Mouse (Mus musculus) lung, adult 2 months (tissue): ENCODE data around the gene Unc119b.

Experiments
- CTCF ChIP-seq: fragments of 200-500 bp; IDR thresholded peaks from 2 replicates; pipeline ENCODE4 v1.5.1; 2011; ENCODE audit warnings: mild to moderate bottlenecking, low read length, control low read depth; ENCODE audit not compliant: insufficient read depth
- POLR2A ChIP-seq: fragments of 200-500 bp; IDR thresholded peaks from 2 replicates; pipeline ENCODE4 v1.6.1; 2011; ENCODE audit warnings: low read depth, mild to moderate bottlenecking, control low read depth, low read length, borderline replicate concordance; ENCODE audit errors: extremely low read depth

DNA sequence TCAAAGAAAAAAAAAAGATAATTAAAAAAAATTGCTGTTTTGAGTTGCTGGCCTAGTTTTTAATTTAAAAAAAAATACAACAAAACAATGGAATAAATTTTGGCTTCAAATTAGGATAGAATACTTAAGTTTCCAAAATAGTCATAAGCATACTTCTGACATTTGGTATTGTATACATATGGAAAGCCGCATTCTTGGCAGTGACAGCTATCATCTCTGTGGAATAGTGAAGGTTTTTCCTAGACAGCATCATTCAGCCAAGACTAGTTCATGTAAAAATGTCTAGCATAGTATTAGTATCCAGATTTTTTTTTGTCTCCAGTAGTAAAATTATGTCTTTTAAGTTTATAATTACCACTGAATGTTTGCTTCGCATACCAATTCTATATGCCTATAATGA lies 49.1 kb downstream of the Unc119b start:
- no peak for TF ChIP-seq CTCF
- no peak for TF ChIP-seq POLR2A
